Mouse (Mus musculus) lung, postnatal 0 days (tissue): Measurements from ENCODE around the gene Dnm3.

ENCODE experiments used
- CTCF ChIP-seq: IDR thresholded peaks from 2 replicates; pipeline ENCODE4 v1.5.1; 2016; ENCODE audit warnings: antibody characterized with exemption, mild to moderate bottlenecking
- EP300 ChIP-seq: IDR thresholded peaks from 2 replicates; pipeline ENCODE4 v1.6.1; 2016; ENCODE audit warnings: antibody characterized with exemption, mild to moderate bottlenecking, control low read depth

- TF ChIP-seq CTCF (no peak), EP300 (no peak)
Observed at GRCm38 (mm10) chr1:162075831-162076230, 402.0 kb downstream of the Dnm3 start.
